In genomic region chr5:134985633-134986297, GRCm38 (mm10) we compare ENCODE assay signal across 7 mouse cellular contexts. TPM values are rescaled to one million over a fixed set of nuclear protein-coding genes. Genes with fewer than 3 reads are reported as not detected.
A peak's percentile ranks its signal among the peaks of the same experiment; 100 is the strongest.
DNase-seq lines count a peak whose midpoint lies in the region.

Gene Cldn3 (plus strand): TSS chr5:134986214.

- DNase-seq in Muller cell, postnatal 12 days (ENCODE audit: inconsistent ontology term): peak; percentile 40
- DNase-seq in embryo, embryonic 10.5 days (ENCODE audit: low spot score): peak; percentile 58
- peak; percentile 45 to 48 for DNase-seq in heart, postnatal 10 days
- DNase-seq in kidney, postnatal 4 days: peak; percentile 76 to 85
- DNase-seq in midbrain, embryonic 10.5 days (ENCODE audit: low spot score): no peak
- DNase-seq in frontal cortex, adult 2 months (ENCODE audit: extremely low spot score in 1 of 2, low spot score in 1 of 2): no peak
- DNase-seq in T-cell, adult 2 months (ENCODE audit: low spot score): no peak

- peak within 1 kb of the TSS; percentile 42 for H3K4me3 ChIP-seq in midbrain, embryonic 10.5 days

- H3K9me3 ChIP-seq in midbrain, embryonic 10.5 days (replicated peaks): no peaks in the 10 kb centered on the region

- H3K36me3 ChIP-seq in midbrain, embryonic 10.5 days: no peaks in the 10 kb centered on the region

- 1% methylated on average over 25 of the region's 25 CpGs for WGBS in midbrain, embryonic 10.5 days

- intact Hi-C loops in heart, postnatal 10 days (cut with DNase I): no loop called here

- H3K4me1 ChIP-seq in midbrain, embryonic 10.5 days: peaks cover 39% of the 10 kb centered on the region

- H3K27ac ChIP-seq in midbrain, embryonic 10.5 days (replicated peaks): peak within 1 kb of the TSS; percentile 34; the same call in 1 of the 2 replicates

- H3K27me3 ChIP-seq in midbrain, embryonic 10.5 days (ENCODE audit: low read depth, poor library complexity, severe bottlenecking): peaks cover 71% of the 10 kb centered on the region

RNA-seq across cellular contexts. Expression of gene Cldn3, which starts in this region (rescaled TPM):
- total RNA-seq in heart, postnatal 10 days (2021): under 1 TPM; 0.27 to 0.41 TPM
- polyA plus RNA-seq in midbrain, embryonic 10.5 days (2016; fragmentation: Nextera tagmentation; extraction: Ambion mirVana): 2.0 and 2.9 TPM in 2 replicates
- polyA plus RNA-seq in frontal cortex, adult 2 months (2012; rRNA removed): 0.34 and 1.1 TPM in 2 replicates

Comparison
In these comparisons a context has a peak if more than half of its experiments do, and no peak if none do; other contexts are left out.
1. Peak in DNase-seq in heart, postnatal 10 days; RNA of the gene not detected or under 1 TPM.
2. DNase-seq: peak in Muller cell, postnatal 12 days (single experiment), embryo, embryonic 10.5 days (single experiment) and kidney, postnatal 4 days (2 of 2); none in midbrain, embryonic 10.5 days (single experiment), frontal cortex, adult 2 months (0 of 2) and T-cell, adult 2 months (single experiment).